Mouse (Mus musculus): ENCODE results near the gene B3galt1. TPM values are rescaled to one million over a fixed set of nuclear protein-coding genes. Genes with fewer than 3 reads are reported as not detected.

B3galt1 gene
- polyA plus RNA-seq (2014; fragmentation: Illumina TruSeq; extraction: RNeasy Lipid Tissue Mini Kit (QIAGEN cat#74804); ENCODE audit: low read depth, low replicate concordance) = 1.2 TPM

GRCm38 (mm10) chr2:67565480-67566331, at the start of gene B3galt1:
Gene B3galt1 (plus strand): TSS chr2:67565871.

Other genes with a start within 250 kb of the B3galt1 start
- not detected for gene Gm21830, start 152.1 kb upstream of the B3galt1 start, polyA plus RNA-seq (2014; fragmentation: Illumina TruSeq; extraction: RNeasy Lipid Tissue Mini Kit (QIAGEN cat#74804); ENCODE audit: low read depth, low replicate concordance)
- gene Gm26727, start 132.7 kb upstream of the B3galt1 start, polyA plus RNA-seq (2014; fragmentation: Illumina TruSeq; extraction: RNeasy Lipid Tissue Mini Kit (QIAGEN cat#74804); ENCODE audit: low read depth, low replicate concordance) = not detected
- not detected for gene Xirp2, start 119.9 kb upstream of the B3galt1 start, polyA plus RNA-seq (2014; fragmentation: Illumina TruSeq; extraction: RNeasy Lipid Tissue Mini Kit (QIAGEN cat#74804); ENCODE audit: low read depth, low replicate concordance)